Mouse (Mus musculus) forebrain, postnatal 0 days (tissue): ENCODE data around the gene Il2rb. TPM values are rescaled to one million over a fixed set of nuclear protein-coding genes. Genes with fewer than 3 reads are reported as not detected.

Experiments used
- ATAC-seq: fragments of 200-750 bp; cut with Nextera tagmentation; 2 replicates; pipeline ENCODE4 v1.8.0; 2017; ENCODE audit warnings: mild to moderate bottlenecking, moderate library complexity
- DNase-seq: peaks from one replicate; pipeline ENCODE4 v3.0.0-alpha.2; 2015
- H3K27ac ChIP-seq: fragments of 300-500 bp; sonication (generic); 2 replicates; pipeline ENCODE4 v1.5.1; 2014; ENCODE audit warnings: low read depth, mild to moderate bottlenecking, antibody characterized with exemption, low read length, moderate library complexity, mixed read lengths
- H3K27me3 ChIP-seq: fragments of 300-500 bp; sonication (generic); 2 replicates; pipeline ENCODE4 v1.6.1; 2014; ENCODE audit warnings: mild to moderate bottlenecking, low read length, mixed read lengths; ENCODE audit not compliant: insufficient read depth
- H3K36me3 ChIP-seq: fragments of 300-500 bp; sonication (generic); 2 replicates; pipeline ENCODE4 v1.6.1; 2014; ENCODE audit warnings: mild to moderate bottlenecking, moderate library complexity; ENCODE audit not compliant: insufficient read depth
- H3K4me1 ChIP-seq: fragments of 300-500 bp; sonication (generic); 2 replicates; pipeline ENCODE4 v1.6.1; 2014; ENCODE audit warnings: antibody characterized with exemption; ENCODE audit not compliant: insufficient read depth
- H3K4me2 ChIP-seq: fragments of 300-500 bp; sonication (generic); 2 replicates; pipeline ENCODE4 v1.6.1; 2014; ENCODE audit warnings: low read depth, mild to moderate bottlenecking, moderate library complexity
- H3K4me3 ChIP-seq: fragments of 300-500 bp; sonication (generic); 2 replicates; pipeline ENCODE4 v1.5.1; 2014; ENCODE audit warnings: low read depth, low read length, mixed read lengths
- H3K9ac ChIP-seq: fragments of 300-500 bp; sonication (generic); 2 replicates; pipeline ENCODE4 v1.6.1; 2014; ENCODE audit warnings: mild to moderate bottlenecking
- H3K9me3 ChIP-seq: fragments of 300-500 bp; sonication (generic); 2 replicates; pipeline ENCODE4 v1.6.1; 2016; ENCODE audit warnings: low read length
- CTCF ChIP-seq: sonication (generic); IDR thresholded peaks from 2 replicates; pipeline ENCODE4 v1.5.1; 2016; ENCODE audit warnings: antibody characterized with exemption, control low read depth, low read depth
- WGBS: fragments of 180-500 bp; shearing (Covaris S2); extraction: QIAGEN DNeasy Blood & Tissue Kit; methylation state at CpG from one replicate; pipeline ENCODE4 v1.1.7; 2014; 5-methylcytosine and 5-hydroxymethylcytosine counted together
- polyA plus RNA-seq: library from polyadenylated mRNA; unstranded; fragments of >200 nt; fragmentation: Nextera tagmentation; extraction: Ambion mirVana; gene quantifications from 2 replicates; pipeline ENCODE4 v1.2.1, GENCODE M21; 2015
- total RNA-seq: library from RNA; depleted of rRNA; stranded (reverse); fragments of >200 nt; gene quantifications from 2 replicates; pipeline ENCODE4 v1.2.3, GENCODE M21; 2014

The Il2rb gene
- total and polyA plus RNA-seq, 2 experiments from 2014 or later, result 0.14 to 0.22 TPM

DNA sequence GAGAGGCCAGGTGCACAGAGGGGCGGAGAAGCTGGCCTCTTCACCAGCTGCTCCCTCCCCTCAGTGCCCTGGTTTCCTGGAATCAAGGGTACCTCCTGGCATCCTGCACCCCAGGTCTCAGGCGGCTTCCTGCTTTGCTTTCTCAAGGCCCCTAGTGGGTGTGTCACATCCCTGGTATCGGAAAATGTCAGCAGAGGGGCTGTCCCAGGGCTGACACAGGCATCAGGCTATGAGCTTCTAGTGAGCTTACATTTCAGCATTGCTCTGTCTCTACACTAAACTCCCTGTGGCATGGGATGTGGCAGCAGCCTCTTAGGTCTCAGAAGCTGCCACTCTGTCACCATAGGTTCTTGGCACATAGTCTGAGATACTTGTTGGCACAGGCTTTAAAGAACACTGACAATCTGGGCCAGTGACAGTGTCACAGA, 19.5 kb downstream of the Il2rb start:
- H3K9me3 ChIP-seq, result no peaks in the 10 kb centered on the region
- DNase-seq, result no peak
- no peak overlapping the region for H3K9ac ChIP-seq
- TF ChIP-seq CTCF, result no peak
- no peaks in the 10 kb centered on the region for H3K27me3 ChIP-seq
- ATAC-seq, result peak; percentile 16; the same call in 1 of the 2 replicates
- H3K27ac ChIP-seq, result no peak overlapping the region
- H3K36me3 ChIP-seq, result no peaks in the 10 kb centered on the region
- WGBS, result 77% methylated on average over 3 of the region's 3 CpGs
- H3K4me2 ChIP-seq, result no peak overlapping the region
- H3K4me3 ChIP-seq, result no peak overlapping the region
- H3K4me1 ChIP-seq, result no peaks in the 10 kb centered on the region

DNA sequence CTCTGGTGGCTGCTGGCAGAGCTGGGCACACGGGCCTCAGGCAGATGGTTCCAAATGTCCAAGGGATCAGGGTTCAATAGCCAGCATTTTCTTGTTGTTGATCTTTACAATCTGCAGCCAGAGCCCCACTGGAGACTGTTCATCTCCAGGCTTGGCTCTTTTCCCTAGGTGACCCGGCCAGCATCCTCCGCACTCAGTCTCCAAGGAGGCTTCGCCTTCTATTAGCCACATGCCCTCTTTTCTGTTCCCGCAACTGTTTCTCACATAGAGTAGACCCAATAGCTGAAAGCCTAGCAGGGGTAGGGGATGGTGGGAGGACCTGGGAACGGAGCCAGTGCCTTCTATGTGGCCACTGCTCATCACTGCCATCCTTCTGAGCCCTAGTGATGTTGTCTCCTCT, 21.6 kb downstream of the Il2rb start:
- no peaks in the 10 kb centered on the region for H3K4me1 ChIP-seq
- H3K27me3 ChIP-seq, result no peaks in the 10 kb centered on the region
- no peak for TF ChIP-seq CTCF
- DNase-seq, result no peak
- WGBS, result 71% methylated on average over 6 of the region's 6 CpGs
- H3K9ac ChIP-seq, result no peak overlapping the region
- H3K4me2 ChIP-seq, result no peak overlapping the region
- no peak for ATAC-seq
- no peak overlapping the region for H3K4me3 ChIP-seq
- no peaks in the 10 kb centered on the region for H3K36me3 ChIP-seq
- no peak overlapping the region for H3K27ac ChIP-seq
- H3K9me3 ChIP-seq, result no peaks in the 10 kb centered on the region

DNA sequence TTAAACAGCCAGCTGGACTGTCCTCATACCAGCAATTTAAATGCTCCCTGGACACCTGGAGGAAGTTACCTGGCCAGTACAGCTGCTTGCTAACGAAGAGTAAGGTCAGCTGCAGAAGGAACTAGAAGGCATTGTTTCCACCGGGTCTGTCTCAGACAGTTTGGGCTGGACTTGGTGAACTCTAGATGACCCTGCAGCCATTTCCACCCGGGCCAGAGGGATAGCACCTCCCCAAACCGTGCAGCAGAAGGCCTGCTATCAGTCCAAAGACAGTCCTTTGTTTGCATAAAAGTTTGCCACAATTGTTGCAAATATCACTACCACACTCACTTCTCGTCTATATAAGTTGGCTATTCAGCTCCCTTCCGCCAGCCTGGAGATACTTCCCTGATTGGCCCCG, 23.2 kb downstream of the Il2rb start:
- no peak overlapping the region for H3K9ac ChIP-seq
- H3K4me2 ChIP-seq, result no peak overlapping the region
- no peak for TF ChIP-seq CTCF
- WGBS, result 56% methylated on average over 7 of the region's 7 CpGs
- no peak for DNase-seq
- no peaks in the 10 kb centered on the region for H3K9me3 ChIP-seq
- ATAC-seq, result no peak
- H3K4me1 ChIP-seq, result no peaks in the 10 kb centered on the region
- H3K27ac ChIP-seq, result no peak overlapping the region
- H3K36me3 ChIP-seq, result no peaks in the 10 kb centered on the region
- no peak overlapping the region for H3K4me3 ChIP-seq
- H3K27me3 ChIP-seq, result no peaks in the 10 kb centered on the region

DNA sequence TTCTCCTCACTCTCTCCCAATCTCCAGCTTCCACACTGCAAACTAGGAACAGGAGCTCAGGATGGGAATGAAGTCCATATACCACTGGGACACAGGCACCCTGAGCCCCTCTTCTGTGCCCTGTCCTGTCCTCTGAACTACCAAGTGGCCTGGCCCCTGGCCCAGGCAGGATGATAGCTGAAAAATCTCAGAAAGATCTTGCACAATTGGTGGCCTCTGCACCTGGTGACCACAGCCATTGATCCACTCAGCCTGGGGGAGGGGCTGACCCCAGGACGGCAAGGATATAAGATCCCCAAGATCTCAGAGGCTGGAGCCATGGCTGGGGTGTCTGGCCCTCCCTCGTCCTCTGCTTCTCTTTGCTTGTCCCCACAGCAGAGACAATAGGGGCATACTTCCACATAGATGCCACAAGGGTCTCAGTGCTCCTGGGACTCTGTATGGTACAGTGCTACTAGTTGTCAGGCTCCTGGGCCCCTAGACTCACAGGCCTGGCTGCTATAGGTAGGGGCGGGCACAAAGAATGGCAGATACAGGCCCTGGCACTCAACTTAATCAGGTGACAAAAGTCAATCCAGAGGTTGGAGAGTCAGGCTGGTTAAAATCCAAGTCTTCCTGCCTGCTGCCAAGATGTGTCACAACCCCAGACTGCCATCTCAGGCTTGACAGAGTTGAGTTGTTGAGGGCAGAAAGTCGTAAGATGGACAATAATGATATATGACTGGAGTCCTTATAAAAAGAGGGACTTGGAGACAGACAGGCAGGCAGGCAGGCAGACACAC, 24.4 kb downstream of the Il2rb start:
- TF ChIP-seq CTCF, result no peak
- H3K36me3 ChIP-seq, result no peaks in the 10 kb centered on the region
- H3K27me3 ChIP-seq, result no peaks in the 10 kb centered on the region
- H3K9ac ChIP-seq, result no peak overlapping the region
- H3K4me2 ChIP-seq, result no peak overlapping the region
- DNase-seq, result no peak
- 66% methylated on average over 4 of the region's 4 CpGs for WGBS
- no peak overlapping the region for H3K4me3 ChIP-seq
- no peaks in the 10 kb centered on the region for H3K4me1 ChIP-seq
- H3K9me3 ChIP-seq, result no peaks in the 10 kb centered on the region
- no peak for ATAC-seq
- H3K27ac ChIP-seq, result no peak overlapping the region

DNA sequence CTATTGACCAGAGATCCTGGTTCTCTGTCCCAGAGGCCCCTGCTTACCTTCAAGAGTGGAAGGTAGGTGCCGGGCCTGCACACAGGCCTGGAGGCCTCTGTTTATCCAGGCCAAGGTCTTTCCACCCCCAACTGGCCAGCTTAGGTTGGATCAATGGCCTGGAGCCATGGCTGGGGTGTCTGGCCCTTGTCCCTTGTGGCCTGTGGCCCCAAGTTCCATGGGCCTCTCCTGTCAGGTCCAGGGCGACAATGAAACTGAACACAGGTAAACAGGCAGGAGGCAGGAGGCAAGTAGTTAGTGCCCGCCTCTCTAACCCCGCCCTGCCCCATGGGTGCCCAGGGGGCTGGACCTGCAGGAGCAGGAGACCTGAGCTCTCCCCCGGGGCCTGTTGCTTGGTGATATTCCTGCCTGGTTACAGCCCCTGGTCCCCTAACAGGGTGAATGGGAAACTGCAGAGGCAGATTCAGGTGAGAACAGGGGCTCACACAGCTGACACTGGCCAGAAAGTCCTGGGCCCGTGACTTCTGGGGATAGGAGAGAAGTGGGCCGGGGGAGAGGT, 26.6 kb downstream of the Il2rb start, which contains the start of gene Tmprss6:
Gene Tmprss6 (minus strand): TSS at position 256 of the 559 bp plus-strand sequence.
- Histone ChIP-seq H3K9me3 (no peaks in the 10 kb centered on the region), H3K36me3 (no peaks in the 10 kb centered on the region), H3K4me3 (no peak within 1 kb of the TSS), H3K4me2 (no peak within 1 kb of the TSS), H3K27me3 (no peaks in the 10 kb centered on the region), H3K4me1 (no peaks in the 10 kb centered on the region), H3K9ac (no peak within 1 kb of the TSS), H3K27ac (no peak within 1 kb of the TSS)
- DNase-seq (no peak), ATAC-seq (no peak)
- TF ChIP-seq CTCF, result no peak
- 83% methylated on average over 7 of the region's 7 CpGs for WGBS

DNA sequence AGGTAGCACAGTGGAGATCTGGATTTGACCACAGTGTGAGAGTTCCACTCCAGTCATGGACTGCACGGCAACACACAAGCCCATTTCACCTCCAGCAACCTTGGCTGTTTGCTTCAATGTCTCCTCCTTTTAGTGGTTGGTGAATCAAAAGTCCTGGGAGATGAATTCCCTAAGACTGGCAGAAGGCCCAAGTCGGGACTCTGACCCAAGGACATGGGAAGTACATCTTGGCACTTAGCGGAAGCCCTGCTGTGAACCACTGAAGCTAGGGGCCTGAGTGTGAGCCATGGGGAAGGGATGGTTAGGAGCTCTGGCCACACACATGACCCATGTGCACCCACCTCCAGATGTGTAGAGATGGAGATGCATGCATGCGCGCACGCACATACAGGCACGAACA, 27.5 kb downstream of the Il2rb start:
- Histone ChIP-seq H3K4me2 (no peak overlapping the region), H3K36me3 (no peaks in the 10 kb centered on the region), H3K9ac (no peak overlapping the region), H3K4me3 (no peak overlapping the region), H3K27ac (no peak overlapping the region), H3K4me1 (no peaks in the 10 kb centered on the region), H3K9me3 (no peaks in the 10 kb centered on the region), H3K27me3 (no peaks in the 10 kb centered on the region)
- TF ChIP-seq CTCF, result no peak
- DNase-seq, result no peak
- WGBS, result 92% methylated on average over 7 of the region's 7 CpGs
- no peak for ATAC-seq

DNA sequence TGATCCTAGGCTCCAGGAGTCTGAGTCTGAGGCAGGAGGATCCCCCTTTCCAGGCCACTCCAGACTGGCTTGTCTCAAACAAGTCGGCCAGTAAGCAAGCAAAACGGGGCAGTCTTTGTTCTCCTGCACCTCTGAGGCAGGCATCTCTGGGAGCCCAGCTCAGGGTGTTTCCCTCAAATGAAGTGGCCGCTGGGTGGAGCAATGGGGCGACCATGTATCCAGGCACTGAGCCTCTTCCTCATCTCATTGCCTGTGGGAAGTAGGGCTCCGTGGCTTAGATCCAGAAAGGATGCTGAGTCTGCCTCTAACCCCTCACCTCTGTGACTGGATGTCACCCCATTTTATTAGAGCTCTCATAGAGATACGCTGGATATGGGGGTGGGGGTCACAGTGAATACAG, 28.3 kb downstream of the Il2rb start:
- ATAC-seq (no peak), DNase-seq (no peak)
- no peak overlapping the region for H3K4me2 ChIP-seq
- no peaks in the 10 kb centered on the region for H3K36me3 ChIP-seq
- no peak overlapping the region for H3K9ac ChIP-seq
- no peaks in the 10 kb centered on the region for H3K27me3 ChIP-seq
- WGBS, result 42% methylated on average over 6 of the region's 6 CpGs
- no peak for TF ChIP-seq CTCF
- no peak overlapping the region for H3K4me3 ChIP-seq
- no peak overlapping the region for H3K27ac ChIP-seq
- no peaks in the 10 kb centered on the region for H3K9me3 ChIP-seq
- H3K4me1 ChIP-seq, result no peaks in the 10 kb centered on the region
